Mouse (Mus musculus): ENCODE data around the gene Exd1. TPM values are rescaled to one million over a fixed set of nuclear protein-coding genes. Genes with fewer than 3 reads are reported as not detected.

Gene Exd1
- polyA plus RNA-seq, 1 experiment = 1.1 TPM

DNA sequence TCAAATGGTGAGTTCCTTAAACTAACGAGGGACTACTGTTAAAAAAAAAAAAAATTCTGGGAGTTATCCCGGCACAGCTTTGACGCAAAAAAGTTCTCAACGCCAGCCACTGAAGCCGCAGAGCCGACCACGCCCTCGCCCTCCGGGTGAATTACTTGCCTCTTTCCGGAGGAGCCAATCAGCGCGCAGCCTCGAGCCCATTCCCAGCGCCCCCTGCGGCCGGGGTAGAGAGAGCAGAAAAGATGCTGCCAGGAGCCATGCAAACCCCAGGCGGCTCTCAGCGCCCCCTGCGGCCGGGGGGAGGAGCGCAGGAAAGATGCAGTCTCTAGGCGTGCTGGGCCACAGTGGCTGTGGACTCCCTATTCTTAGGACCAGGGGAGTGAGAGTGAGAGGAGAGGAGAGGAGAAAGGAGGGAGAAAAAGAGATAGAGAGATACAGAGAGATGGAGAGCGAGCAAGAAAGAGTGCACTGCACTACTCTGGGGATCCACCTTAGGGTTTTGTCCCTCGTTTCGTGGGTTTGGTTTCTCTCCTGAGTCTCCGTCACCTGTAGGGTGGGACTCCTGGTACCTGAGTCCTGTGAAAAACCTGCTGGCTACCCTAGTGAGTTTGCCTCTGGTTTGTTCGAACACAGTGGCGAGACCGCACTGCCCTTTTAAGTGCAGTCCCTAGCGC, 442 bp downstream of the Exd1 start:
- H3K4me1 ChIP-seq (ENCODE audit: control insufficient read depth, insufficient read depth, low read length) = peaks cover 4% of the 10 kb centered on the region
- H3K4me3 ChIP-seq (ENCODE audit: insufficient read depth, low read length) = peak overlapping the region; percentile 37
- H3K27ac ChIP-seq (ENCODE audit: insufficient read depth, low read length) = peak overlapping the region; percentile 59
- TF ChIP-seq POLR2A (IDR thresholded peaks at IDR 0.05; ENCODE audit: low read depth, low read length) (no peak; the same call in 1 of the 2 replicates), CTCF (IDR thresholded peaks at IDR 0.05; ENCODE audit: borderline replicate concordance, insufficient read depth, low read length) (peak; percentile 61)

- Histone ChIP-seq H3K4me3 (ENCODE audit: insufficient read depth, low read length) (no peak overlapping the region), H3K4me1 (ENCODE audit: control insufficient read depth, insufficient read depth, low read length) (no peaks in the 10 kb centered on the region), H3K27ac (ENCODE audit: insufficient read depth, low read length) (no peak overlapping the region)
- TF ChIP-seq CTCF (IDR thresholded peaks at IDR 0.05; ENCODE audit: borderline replicate concordance, insufficient read depth, low read length) (no peak), POLR2A (IDR thresholded peaks at IDR 0.05; ENCODE audit: low read depth, low read length) (no peak)
Measured at GRCm38 (mm10) chr2:119543656-119544055, 3.8 kb downstream of the Exd1 start.

GRCm38 (mm10) chr2:119542106-119542505, 5.3 kb downstream of the Exd1 start:
- H3K4me1 ChIP-seq (ENCODE audit: control insufficient read depth, insufficient read depth, low read length) = no peaks in the 10 kb centered on the region
- H3K4me3 ChIP-seq (ENCODE audit: insufficient read depth, low read length) = no peak overlapping the region
- no peak overlapping the region for H3K27ac ChIP-seq (ENCODE audit: insufficient read depth, low read length)
- peak; percentile 19; the same call in 1 of the 2 replicates for TF ChIP-seq CTCF (IDR thresholded peaks at IDR 0.05; ENCODE audit: borderline replicate concordance, insufficient read depth, low read length)
- no peak for TF ChIP-seq POLR2A (IDR thresholded peaks at IDR 0.05; ENCODE audit: low read depth, low read length)

- Histone ChIP-seq H3K4me1 (ENCODE audit: control insufficient read depth, insufficient read depth, low read length) (no peaks in the 10 kb centered on the region), H3K27ac (ENCODE audit: insufficient read depth, low read length) (no peak overlapping the region), H3K4me3 (ENCODE audit: insufficient read depth, low read length) (no peak overlapping the region)
- TF ChIP-seq POLR2A (IDR thresholded peaks at IDR 0.05; ENCODE audit: low read depth, low read length) (no peak), CTCF (IDR thresholded peaks at IDR 0.05; ENCODE audit: borderline replicate concordance, insufficient read depth, low read length) (no peak)
Measured at GRCm38 (mm10) chr2:119538802-119539201, 8.6 kb downstream of the Exd1 start.

GRCm38 (mm10) chr2:119525422-119525821, 22.0 kb downstream of the Exd1 start:
- no peak for TF ChIP-seq POLR2A (IDR thresholded peaks at IDR 0.05; ENCODE audit: low read depth, low read length)
- no peak for TF ChIP-seq CTCF (IDR thresholded peaks at IDR 0.05; ENCODE audit: borderline replicate concordance, insufficient read depth, low read length)
- Histone ChIP-seq H3K27ac (ENCODE audit: insufficient read depth, low read length) (no peak overlapping the region), H3K4me1 (ENCODE audit: control insufficient read depth, insufficient read depth, low read length) (no peaks in the 10 kb centered on the region)

DNA sequence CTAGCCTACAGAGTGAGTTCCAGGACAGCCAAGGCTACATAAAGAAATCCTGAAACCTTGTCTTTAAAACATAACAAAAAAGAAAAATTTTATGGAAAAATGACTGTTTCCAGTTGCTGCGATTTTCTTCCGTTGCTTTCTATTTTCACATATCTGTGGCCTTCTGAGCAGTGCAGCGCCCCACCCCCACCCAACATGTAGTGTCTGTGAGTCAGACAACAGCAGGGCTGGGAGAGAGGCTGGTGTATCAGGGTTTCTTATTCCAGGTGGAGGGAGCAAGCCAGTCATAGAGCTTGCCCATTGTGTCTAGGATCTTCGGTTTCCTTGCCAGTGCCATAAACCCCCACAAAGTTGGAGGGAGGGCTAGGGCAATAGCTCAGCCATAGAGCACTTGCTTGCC, 23.6 kb downstream of the Exd1 start:
- Histone ChIP-seq H3K27ac (ENCODE audit: insufficient read depth, low read length) (no peak overlapping the region), H3K4me1 (ENCODE audit: control insufficient read depth, insufficient read depth, low read length) (no peaks in the 10 kb centered on the region), H3K4me3 (ENCODE audit: insufficient read depth, low read length) (no peak overlapping the region)
- TF ChIP-seq POLR2A (IDR thresholded peaks at IDR 0.05; ENCODE audit: low read depth, low read length) = no peak
- TF ChIP-seq CTCF (IDR thresholded peaks at IDR 0.05; ENCODE audit: borderline replicate concordance, insufficient read depth, low read length) = no peak

More at GRCm38 (mm10) chr2:119525422-119525821, 22.0 kb downstream of the Exd1 start:
- no peak overlapping the region for H3K4me3 ChIP-seq (ENCODE audit: insufficient read depth, low read length)

GRCm38 (mm10) chr2:119520550-119520949, 26.9 kb downstream of the Exd1 start:
- Histone ChIP-seq H3K4me3 (ENCODE audit: insufficient read depth, low read length) (no peak overlapping the region), H3K4me1 (ENCODE audit: control insufficient read depth, insufficient read depth, low read length) (no peaks in the 10 kb centered on the region), H3K27ac (ENCODE audit: insufficient read depth, low read length) (no peak overlapping the region)
- TF ChIP-seq POLR2A (IDR thresholded peaks at IDR 0.05; ENCODE audit: low read depth, low read length) (no peak), CTCF (IDR thresholded peaks at IDR 0.05; ENCODE audit: borderline replicate concordance, insufficient read depth, low read length) (no peak)

DNA sequence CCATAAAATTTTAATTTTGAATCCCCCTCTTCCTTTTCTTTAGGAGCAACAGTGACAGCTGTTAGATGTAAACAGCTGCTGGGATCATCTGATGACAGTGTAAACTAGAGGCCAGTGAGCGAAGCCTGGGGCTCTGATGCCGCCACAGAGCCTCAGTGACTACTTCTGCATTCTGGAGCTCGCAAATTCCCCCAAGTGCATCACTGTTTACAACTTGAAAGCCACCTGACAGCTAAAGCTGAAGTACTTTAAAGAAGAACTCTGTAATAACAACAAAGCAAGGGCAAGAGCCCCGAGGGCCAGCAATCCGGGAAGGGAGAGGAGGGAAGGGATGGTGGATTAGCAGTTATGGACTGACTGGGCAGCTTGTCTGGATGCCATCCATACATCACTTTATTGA, 30.6 kb downstream of the Exd1 start:
- TF ChIP-seq POLR2A (IDR thresholded peaks at IDR 0.05; ENCODE audit: low read depth, low read length) = no peak
- TF ChIP-seq CTCF (IDR thresholded peaks at IDR 0.05; ENCODE audit: borderline replicate concordance, insufficient read depth, low read length) = no peak
- no peak overlapping the region for H3K4me3 ChIP-seq (ENCODE audit: insufficient read depth, low read length)
- H3K27ac ChIP-seq (ENCODE audit: insufficient read depth, low read length) = no peak overlapping the region
- H3K4me1 ChIP-seq (ENCODE audit: control insufficient read depth, insufficient read depth, low read length) = no peaks in the 10 kb centered on the region

GRCm38 (mm10) chr2:119514026-119514522, 33.4 kb downstream of the Exd1 start:
- no peak for TF ChIP-seq POLR2A (IDR thresholded peaks at IDR 0.05; ENCODE audit: low read depth, low read length)
- no peak for TF ChIP-seq CTCF (IDR thresholded peaks at IDR 0.05; ENCODE audit: borderline replicate concordance, insufficient read depth, low read length)
- H3K4me1 ChIP-seq (ENCODE audit: control insufficient read depth, insufficient read depth, low read length) = no peaks in the 10 kb centered on the region
- no peak overlapping the region for H3K27ac ChIP-seq (ENCODE audit: insufficient read depth, low read length)
- H3K4me3 ChIP-seq (ENCODE audit: insufficient read depth, low read length) = no peak overlapping the region

DNA sequence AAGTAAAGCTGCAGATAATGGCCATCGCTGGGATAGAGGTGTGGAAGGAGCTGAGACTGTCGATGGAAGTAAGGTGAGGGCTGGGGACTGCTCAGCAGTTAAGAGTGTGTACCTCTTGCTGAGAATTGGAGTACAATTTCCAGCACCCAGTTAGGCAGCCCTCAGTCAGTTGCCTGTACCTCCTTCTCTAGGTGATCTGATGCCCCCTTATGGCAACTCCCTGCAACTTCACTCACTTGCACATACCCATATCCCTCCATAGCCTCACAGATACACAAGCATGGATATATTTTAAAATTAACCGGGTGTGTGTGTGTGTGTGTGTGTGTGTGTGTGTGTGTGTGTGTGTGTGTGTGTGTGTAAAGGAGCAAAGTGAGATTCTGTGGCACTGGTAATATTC, 35.1 kb downstream of the Exd1 start:
- TF ChIP-seq POLR2A (IDR thresholded peaks at IDR 0.05; ENCODE audit: low read depth, low read length) = no peak
- TF ChIP-seq CTCF (IDR thresholded peaks at IDR 0.05; ENCODE audit: borderline replicate concordance, insufficient read depth, low read length) = no peak
- Histone ChIP-seq H3K27ac (ENCODE audit: insufficient read depth, low read length) (no peak overlapping the region), H3K4me3 (ENCODE audit: insufficient read depth, low read length) (no peak overlapping the region), H3K4me1 (ENCODE audit: control insufficient read depth, insufficient read depth, low read length) (no peaks in the 10 kb centered on the region)
